Mouse (Mus musculus) liver, embryonic 14.5 days (tissue): ENCODE measurements around the gene Dagla. TPM values are rescaled to one million over a fixed set of nuclear protein-coding genes. Genes with fewer than 3 reads are reported as not detected.

Source experiments
- ATAC-seq: fragments of 200-750 bp; cut with Nextera tagmentation; 2 replicates; pipeline ENCODE4 v1.8.0; 2017; ENCODE audit warnings: moderate number of reproducible peaks, mild to moderate bottlenecking, moderate library complexity; ENCODE audit not compliant: insufficient read depth
- DNase-seq, 3 experiments: peaks; one replicate each; pipeline ENCODE4 v3.0.0-alpha.2; 2012 to 2013; ENCODE audit warnings: low read depth in 3 of 3, low spot score in 3 of 3
- H3K27ac ChIP-seq: fragments of 300-500 bp; sonication (generic); 2 replicates; pipeline ENCODE4 v1.5.1; 2014; ENCODE audit warnings: moderate library complexity, mild to moderate bottlenecking, control low read depth, inconsistent platforms
- H3K27me3 ChIP-seq: fragments of 300-500 bp; sonication (generic); 2 replicates; pipeline ENCODE4 v1.6.1; 2014; ENCODE audit warnings: mild to moderate bottlenecking, low read length, moderate library complexity; ENCODE audit not compliant: control insufficient read depth, insufficient read depth
- H3K36me3 ChIP-seq: fragments of 300-500 bp; sonication (generic); replicated peaks from 2 replicates; pipeline ENCODE4 v1.6.1; 2014; ENCODE audit warnings: low read depth; ENCODE audit not compliant: control insufficient read depth, insufficient read depth
- H3K4me1 ChIP-seq, 2 experiments: fragments of 200-500 bp in 1 of 2; fragments of 300-500 bp in 1 of 2; sonication (generic) in 1 of 2; replicated peaks; 2 replicates each; pipeline ENCODE4 v1.6.1; 2012 to 2014; ENCODE audit warnings: antibody characterized with exemption in 1 of 2, inconsistent platforms in 1 of 2, low read length in 1 of 2; ENCODE audit not compliant: control insufficient read depth in 2 of 2, insufficient read depth in 2 of 2
- H3K4me2 ChIP-seq: fragments of 300-500 bp; sonication (generic); 2 replicates; pipeline ENCODE4 v1.6.1; 2014; ENCODE audit warnings: low read depth, mild to moderate bottlenecking, control low read depth, moderate library complexity
- H3K4me3 ChIP-seq, 2 experiments: fragments of 200-500 bp in 1 of 2; fragments of 300-500 bp in 1 of 2; sonication (generic) in 1 of 2; 2 replicates each; pipeline ENCODE4 v1.5.1; 2012 to 2014; ENCODE audit warnings: low read depth in 2 of 2, low read length in 2 of 2, mild to moderate bottlenecking in 2 of 2, control low read depth in 1 of 2, inconsistent platforms in 1 of 2, moderate library complexity in 1 of 2; ENCODE audit not compliant: insufficient read depth in 1 of 2
- H3K9ac ChIP-seq: fragments of 300-500 bp; sonication (generic); replicated peaks from 2 replicates; pipeline ENCODE4 v1.6.1; 2014; ENCODE audit warnings: mild to moderate bottlenecking, control low read depth, moderate library complexity
- H3K9me3 ChIP-seq: fragments of 300-500 bp; sonication (generic); 2 replicates; pipeline ENCODE4 v1.6.1; 2016; ENCODE audit warnings: low read length, mixed read lengths; ENCODE audit not compliant: control insufficient read depth
- CTCF ChIP-seq: IDR thresholded peaks from 2 replicates; pipeline ENCODE4 v1.5.1; 2016; ENCODE audit warnings: antibody characterized with exemption, low read depth, control low read depth
- EP300 ChIP-seq: IDR thresholded peaks from 2 replicates; pipeline ENCODE4 v1.6.1; 2016; ENCODE audit warnings: antibody characterized with exemption, low read depth
- WGBS: fragments of 180-500 bp; shearing (Covaris S2); extraction: QIAGEN DNeasy Blood & Tissue Kit; methylation state at CpG from one replicate; pipeline ENCODE4 v1.1.7; 2014; ENCODE audit not compliant: insufficient replicate concordance; 5-methylcytosine and 5-hydroxymethylcytosine counted together
- polyA plus RNA-seq, 2 experiments: library from polyadenylated mRNA; depleted of rRNA in 1 of 2; stranded (reverse) in 1 of 2; unstranded in 1 of 2; fragments of >200 nt; fragmentation: Nextera tagmentation in 1 of 2; extraction: Ambion mirVana in 1 of 2; gene quantifications; 2 replicates each; pipeline versions ENCODE4 v1.2.1 to v1.2.3; 2012 to 2014

Dagla gene
- polyA plus RNA-seq, 2 experiments = 0.09 to 0.30 TPM

GRCm38 (mm10) chr19:10312072-10312471 is 7.4 kb upstream of the Dagla start:
- DNase-seq = no peak
- Histone ChIP-seq H3K4me3 (no peak overlapping the region), H3K27ac (no peak overlapping the region), H3K9ac (no peak overlapping the region), H3K4me1 (no peaks in the 10 kb centered on the region), H3K9me3 (no peaks in the 10 kb centered on the region), H3K27me3 (no peaks in the 10 kb centered on the region), H3K36me3 (no peaks in the 10 kb centered on the region), H3K4me2 (no peak overlapping the region)
- TF ChIP-seq CTCF (no peak), EP300 (no peak)
- 51% methylated on average over 8 of the region's 8 CpGs for WGBS
- no peak for ATAC-seq

- Histone ChIP-seq H3K4me1 (peaks cover 0 to 7% of the 10 kb centered on the region in 2 experiments; a peak in 1 of 4 replicates), H3K9me3 (no peaks in the 10 kb centered on the region), H3K27me3 (peaks cover 7% of the 10 kb centered on the region), H3K4me3 (no peak overlapping the region), H3K4me2 (no peak overlapping the region), H3K9ac (no peak overlapping the region), H3K27ac (no peak overlapping the region), H3K36me3 (no peaks in the 10 kb centered on the region)
- ATAC-seq = no peak
- TF ChIP-seq EP300 (no peak), CTCF (no peak)
- no peak for DNase-seq
- WGBS = 37% methylated on average over 2 of the region's 2 CpGs
Observed at GRCm38 (mm10) chr19:10308990-10309389, 4.3 kb upstream of the Dagla start.

GRCm38 (mm10) chr19:10307941-10308340 is 3.3 kb upstream of the Dagla start:
- H3K4me3 ChIP-seq = no peak overlapping the region
- H3K27me3 ChIP-seq = peaks cover 7% of the 10 kb centered on the region
- no peak overlapping the region for H3K27ac ChIP-seq
- H3K36me3 ChIP-seq = no peaks in the 10 kb centered on the region
- no peak overlapping the region for H3K9ac ChIP-seq
- DNase-seq (no peak), ATAC-seq (no peak)
- no peak overlapping the region for H3K4me2 ChIP-seq
- peaks cover 0 to 7% of the 10 kb centered on the region in 2 experiments; a peak in 1 of 4 replicates for H3K4me1 ChIP-seq
- WGBS = 43% methylated on average over 6 of the region's 6 CpGs
- TF ChIP-seq CTCF = no peak
- no peak for TF ChIP-seq EP300
- no peaks in the 10 kb centered on the region for H3K9me3 ChIP-seq

GRCm38 (mm10) chr19:10307351-10307750 is 2.7 kb upstream of the Dagla start:
- H3K36me3 ChIP-seq = no peaks in the 10 kb centered on the region
- H3K27me3 ChIP-seq = peaks cover 7% of the 10 kb centered on the region
- no peak overlapping the region for H3K4me2 ChIP-seq
- H3K9ac ChIP-seq = no peak overlapping the region
- H3K4me3 ChIP-seq = no peak overlapping the region
- H3K9me3 ChIP-seq = no peaks in the 10 kb centered on the region
- no peak overlapping the region for H3K27ac ChIP-seq
- TF ChIP-seq CTCF = no peak
- no peak for TF ChIP-seq EP300
- H3K4me1 ChIP-seq = peaks cover 0 to 7% of the 10 kb centered on the region in 2 experiments; a peak in 1 of 4 replicates
- DNase-seq = no peak
- WGBS = 58% methylated on average over 5 of the region's 5 CpGs
- ATAC-seq = no peak

- WGBS = 68% methylated on average over 5 of the region's 5 CpGs
- Histone ChIP-seq H3K9me3 (no peaks in the 10 kb centered on the region), H3K27ac (no peak overlapping the region), H3K27me3 (peaks cover 7% of the 10 kb centered on the region), H3K4me3 (no peak overlapping the region), H3K36me3 (no peaks in the 10 kb centered on the region), H3K9ac (no peak overlapping the region), H3K4me2 (no peak overlapping the region), H3K4me1 (peaks cover 0 to 7% of the 10 kb centered on the region in 2 experiments; a peak in 1 of 4 replicates)
- TF ChIP-seq EP300 = no peak
- no peak for TF ChIP-seq CTCF
- DNase-seq (no peak), ATAC-seq (no peak)
Observed at GRCm38 (mm10) chr19:10306521-10307243, 2.0 kb upstream of the Dagla start.
